Mouse (Mus musculus) cerebellum, postnatal 25 days (tissue): ENCODE data around the gene Papola.

Experiments used
- DNase-seq, 2 experiments: peaks; one replicate each; pipeline ENCODE4 v3.0.0; 2021; ENCODE audit warnings: mixed read lengths in 2 of 2

Gene Papola

DNA sequence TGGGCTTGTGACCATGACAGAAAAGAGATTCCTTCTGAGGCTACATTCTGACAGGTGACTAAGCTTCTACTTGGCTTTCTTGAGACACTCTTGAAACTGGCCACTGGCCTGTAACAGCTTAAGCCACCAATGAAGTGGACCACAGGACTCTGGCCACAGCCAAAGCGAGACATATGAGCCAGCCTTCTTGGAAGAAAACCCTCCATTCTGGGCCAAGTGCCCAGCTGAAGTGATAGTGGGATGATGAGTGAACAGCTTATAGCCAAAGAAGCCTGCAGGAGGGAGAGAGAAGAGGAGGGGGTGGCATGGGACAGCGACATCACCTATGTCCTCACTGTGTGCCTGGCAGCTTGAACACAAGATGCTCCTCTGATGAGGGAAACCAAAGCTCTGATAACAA, 83.2 kb downstream of the Papola start:
- DNase-seq: peak in 1 of 2 experiments; percentile 20

GRCm38 (mm10) chr12:105869242-105869641, 84.7 kb downstream of the Papola start:
- DNase-seq: no peak

DNA sequence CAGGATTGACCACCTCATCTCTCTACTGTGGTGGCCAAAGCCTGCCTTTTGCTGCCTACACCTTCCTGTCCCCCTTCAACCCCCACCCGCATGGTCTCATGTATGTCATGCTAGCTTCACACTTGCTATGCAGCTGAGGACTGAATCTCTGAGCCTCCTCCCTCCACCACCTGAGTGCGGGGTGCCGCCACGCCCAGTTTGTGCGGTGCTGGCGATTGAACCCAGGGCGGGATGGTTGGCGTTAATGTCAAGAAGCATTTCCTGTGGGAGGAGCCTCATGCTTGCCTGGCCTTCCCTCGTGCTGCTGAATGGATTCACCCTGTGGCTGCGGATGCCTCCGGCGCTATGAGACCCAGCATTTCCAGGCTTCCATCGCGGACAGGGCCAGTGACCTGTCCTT, 85.2 kb downstream of the Papola start:
- no peak for DNase-seq

DNA sequence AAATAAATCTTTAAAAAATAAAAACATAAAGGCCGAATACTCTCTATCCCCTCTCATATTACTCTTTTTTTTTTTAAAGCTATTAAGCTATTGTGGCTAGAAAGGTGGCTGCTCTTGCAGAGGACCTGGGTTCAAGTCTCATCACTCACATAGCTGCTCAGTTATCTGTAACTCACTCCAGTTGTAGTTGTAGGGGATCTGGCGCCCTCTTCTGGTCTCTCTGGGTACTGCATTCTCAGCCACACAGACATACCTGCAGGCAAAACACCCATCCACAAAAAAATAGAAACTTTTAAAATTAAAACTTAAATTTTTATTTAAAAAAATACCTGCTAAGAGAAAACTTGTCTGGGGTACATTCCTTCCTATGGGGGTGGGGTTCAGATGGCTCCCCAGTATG, 88.8 kb downstream of the Papola start:
- peak in 1 of 2 experiments; percentile 31 for DNase-seq

- DNase-seq: peak; percentile 43 to 61
Measured at GRCm38 (mm10) chr12:105875112-105875511, 90.6 kb downstream of the Papola start.

GRCm38 (mm10) chr12:105876521-105876920, 92.0 kb downstream of the Papola start:
- DNase-seq: no peak

DNA sequence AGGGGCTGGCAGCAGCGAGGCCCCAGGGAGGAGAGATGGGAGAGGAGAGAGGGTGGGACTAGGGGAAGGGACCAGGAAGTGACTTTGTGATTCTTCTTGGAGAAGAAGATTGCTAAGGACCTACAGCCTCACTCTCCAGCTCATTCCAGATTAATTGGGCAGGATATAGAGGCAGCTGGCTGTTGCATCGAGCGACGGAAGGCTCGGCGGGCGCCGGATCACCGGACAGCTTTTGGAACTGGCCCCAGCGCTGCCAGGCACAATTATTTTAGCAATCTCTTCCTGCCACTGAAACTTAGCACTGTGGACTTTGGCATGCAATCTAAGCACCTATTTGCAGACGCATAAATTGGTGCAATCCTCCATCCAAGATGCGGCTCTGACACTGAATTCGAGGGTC, 92.4 kb downstream of the Papola start:
- DNase-seq: no peak

DNA sequence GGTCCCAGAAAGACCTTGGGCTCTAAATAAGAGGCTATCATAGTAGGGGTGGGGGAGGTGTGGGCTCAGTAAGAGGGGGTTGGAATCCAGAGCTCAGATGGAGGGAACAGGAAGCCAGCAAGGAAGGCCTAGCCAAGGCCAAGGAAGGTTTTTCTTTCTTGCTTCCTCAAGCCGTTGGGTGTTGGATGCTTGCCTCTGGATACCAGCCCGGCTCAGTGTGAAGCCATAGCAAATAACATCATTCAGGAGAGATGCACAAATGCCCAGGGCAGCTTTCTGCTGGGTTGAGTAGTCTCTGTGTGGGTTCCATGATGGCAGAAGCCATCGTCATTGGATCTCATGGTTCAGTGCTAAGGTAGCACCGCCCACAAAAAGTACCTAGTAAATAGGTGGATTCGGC, 94.3 kb downstream of the Papola start:
- peak in 1 of 2 experiments; percentile 22 for DNase-seq

- DNase-seq: no peak
Measured at GRCm38 (mm10) chr12:105883799-105884514, 99.5 kb downstream of the Papola start.

DNA sequence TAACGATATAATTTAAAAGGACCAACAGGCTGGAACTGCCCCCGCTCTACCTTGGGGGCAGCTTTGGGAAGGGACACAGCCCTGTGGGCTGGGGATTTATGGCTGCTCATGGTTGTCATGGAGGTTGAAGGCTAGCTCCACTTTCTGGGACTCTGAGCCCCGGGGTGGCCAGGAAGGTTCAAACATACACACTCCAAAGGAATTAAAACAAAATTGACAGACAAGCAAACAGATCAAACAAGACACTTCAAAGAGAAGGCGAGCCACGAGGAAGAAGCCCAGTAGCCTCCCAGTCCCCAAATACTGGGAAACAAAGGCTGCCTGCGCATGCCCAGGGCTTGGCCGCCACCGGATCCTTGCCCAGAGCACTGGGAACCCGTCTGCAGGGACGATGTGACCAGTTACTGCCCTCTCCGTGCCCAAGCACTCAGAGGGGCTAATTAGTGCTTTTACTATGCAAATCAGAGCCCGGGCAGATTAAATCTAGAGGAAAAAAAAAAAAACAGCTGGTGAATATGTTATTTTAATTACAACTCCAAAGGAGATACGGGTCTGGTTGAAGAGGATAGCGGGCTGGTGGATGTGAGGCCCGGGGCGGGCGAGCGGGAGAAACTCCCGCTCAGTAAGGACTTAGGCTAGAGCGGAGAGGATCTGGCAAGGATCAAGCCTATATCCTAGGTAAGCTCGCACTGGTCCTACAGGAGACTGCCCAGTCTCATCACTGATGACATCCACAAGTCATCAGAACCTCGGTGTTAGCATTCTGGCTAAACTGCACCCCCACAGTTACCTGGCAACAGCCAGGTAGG, 100.2 kb downstream of the Papola start:
- DNase-seq: no peak
